In the genomic region with DNA sequence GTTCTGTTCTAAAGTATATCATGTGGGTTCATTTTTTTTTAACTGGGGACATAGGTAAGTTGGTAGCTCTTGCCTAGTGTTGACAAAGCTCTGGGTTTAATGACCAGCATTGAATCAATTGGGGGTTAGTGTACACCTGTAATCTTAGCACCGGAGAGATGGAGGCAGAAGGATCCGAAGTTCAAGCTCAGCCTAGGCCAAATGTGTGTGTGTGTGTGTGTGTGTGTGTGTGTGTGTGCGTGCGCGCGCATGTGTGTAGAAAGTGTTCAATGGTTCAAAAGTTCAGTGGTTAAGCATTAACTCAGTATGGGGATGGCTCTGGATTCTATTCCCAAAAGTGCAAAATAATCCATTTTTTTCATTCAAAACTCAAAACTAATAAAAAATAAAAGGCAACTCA, we compare ENCODE assay signal across 22 mouse cellular contexts.
DNase-seq lines count a peak whose midpoint lies in the region; ATAC-seq and TF ChIP-seq lines count a peak whose summit lies in the region.
"Had no signal": no experiment of that assay in that cellular context is flagged by ENCODE, and none has a peak within 500 bp of the region (broad histone marks: within the 10 kb centered on the region; RNA-seq: fewer than 3 reads in every experiment).

No protein-coding gene starts in this region.

- no peak overlapping the region for H3K9ac ChIP-seq in kidney, embryonic 16.5 days (replicated peaks; ENCODE audit: low read length)
- H3K9ac ChIP-seq: embryonic facial prominence, embryonic 13.5 days; forebrain, embryonic 13.5 days; hindbrain, embryonic 15.5 days; neural tube, embryonic 15.5 days had no signal

- H3K36me3 ChIP-seq in kidney, embryonic 16.5 days (ENCODE audit: insufficient read depth, low read length), result no peaks in the 10 kb centered on the region
- H3K36me3 ChIP-seq: heart, embryonic 10.5 days; hindbrain, embryonic 15.5 days; neural tube, embryonic 15.5 days had no signal

- H3K4me3 ChIP-seq in gastrocnemius, adult 2 months, result no peak overlapping the region
- H3K4me3 ChIP-seq in kidney, embryonic 16.5 days (ENCODE audit: low read length), result no peak overlapping the region
- H3K4me3 ChIP-seq: embryonic facial prominence, embryonic 13.5 days; erythroblast, embryonic 14.5 days; forebrain, embryonic 13.5 days; heart, embryonic 10.5 days; hindbrain, embryonic 15.5 days; midbrain, embryonic 10.5 days; neural tube, embryonic 15.5 days had no signal

- H3K27me3 ChIP-seq in kidney, embryonic 16.5 days (ENCODE audit: insufficient read depth, low read length), result no peaks in the 10 kb centered on the region
- H3K27me3 ChIP-seq: embryonic facial prominence, embryonic 13.5 days; forebrain, embryonic 13.5 days; hindbrain, embryonic 15.5 days; neural tube, embryonic 15.5 days had no signal

- ATAC-seq in kidney, embryonic 16.5 days (ENCODE audit: low FRiP score, low TSS enrichment), result no peak
- ATAC-seq: activated CD4-positive, CD25-positive, alpha-beta regulatory T cell, adult 4 months; forebrain, embryonic 13.5 days had no signal

- peak overlapping the region; percentile 85; the same call in 1 of the 2 replicates for H3K27ac ChIP-seq in gastrocnemius, adult 2 months
- H3K27ac ChIP-seq in kidney, embryonic 16.5 days (ENCODE audit: low read length), result no peak overlapping the region
- H3K27ac ChIP-seq: embryonic facial prominence, embryonic 13.5 days; heart, embryonic 10.5 days; midbrain, embryonic 10.5 days had no signal

- intact Hi-C loops in gastrocnemius, adult 2 months (cut with DNase I), result no loop called here

- no peak for TF ChIP-seq CTCF in gastrocnemius, adult 2 months (IDR thresholded peaks at IDR 0.05)

- 81% methylated on average over 6 of the region's 6 CpGs for WGBS in kidney, embryonic 16.5 days

- no peak overlapping the region for H3K4me2 ChIP-seq in kidney, embryonic 16.5 days (replicated peaks; ENCODE audit: low read depth, low read length)
- H3K4me2 ChIP-seq: embryonic facial prominence, embryonic 13.5 days; forebrain, embryonic 13.5 days; hindbrain, embryonic 15.5 days; neural tube, embryonic 15.5 days had no signal

- H3K9me3 ChIP-seq in kidney, embryonic 16.5 days (ENCODE audit: low read length), result 0 out of 2 replicates have a peak, but pooled peaks cover 3% of the 10 kb centered on the region
- H3K9me3 ChIP-seq: embryonic facial prominence, embryonic 13.5 days; forebrain, embryonic 13.5 days; hindbrain, embryonic 15.5 days; neural tube, embryonic 15.5 days had no signal

- DNase-seq in gastrocnemius, adult 2 months, result no peak
- DNase-seq in gastrocnemius, postnatal 10 days, result no peak
- peak; percentile 78 for DNase-seq in kidney, adult 9 months
- peak; percentile 65 to 69 for DNase-seq in kidney, postnatal 36 days
- no peak for DNase-seq in cerebellum, adult 9-10 months
- DNase-seq in natural killer cell, adult 2 months (ENCODE audit: low spot score in 2 of 2), result no peak
- DNase-seq: adrenal gland, adult 8-10 months; cerebellum, adult 2 months; cerebellum, postnatal 36 days; embryo, embryonic 11 days; layer of hippocampus, postnatal 36 days; lung, adult 18-20 months; lung, postnatal 10 days had no signal

- H3K4me1 ChIP-seq in kidney, embryonic 16.5 days (ENCODE audit: insufficient read depth, low read length), result peaks cover 24% of the 10 kb centered on the region

Comparison
In these comparisons a context has a peak if more than half of its experiments do, and no peak if none do; other contexts are left out.
1. DNase-seq: peak in kidney, adult 9 months (single experiment) and kidney, postnatal 36 days (2 of 2); none in gastrocnemius, adult 2 months (single experiment), gastrocnemius, postnatal 10 days (single experiment), cerebellum, adult 9-10 months (single experiment) and natural killer cell, adult 2 months (0 of 2).